Mouse (Mus musculus): ENCODE results near the gene Slco6d1.
A peak's percentile ranks its signal among the peaks of the same experiment; 100 is the strongest.
"Not testable (repeated sequence)": the region's sequence is repeated elsewhere in the genome, so short reads cannot be mapped to it uniquely, and the experiment has no call there.

Slco6d1 gene

DNA sequence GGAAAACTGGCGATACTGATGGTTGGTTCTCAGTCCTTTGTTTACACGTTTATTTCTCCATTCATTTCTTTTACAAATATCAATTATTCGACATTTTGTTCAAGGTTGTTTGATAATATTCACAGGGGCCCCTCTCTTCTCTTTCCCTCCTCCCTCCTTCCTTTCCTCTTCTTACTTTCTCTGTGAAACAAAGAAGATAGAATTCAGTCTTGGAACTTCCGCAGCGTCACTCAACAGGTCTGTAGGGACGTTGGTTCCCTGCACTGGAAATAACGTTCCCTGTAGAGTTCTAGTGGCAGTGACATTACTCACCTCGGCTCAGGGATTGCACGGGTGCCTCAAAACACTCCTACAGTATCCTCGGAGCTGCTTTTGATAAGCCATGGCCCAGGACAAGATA lies at the start of gene Slco6d1:
Gene Slco6d1, plus strand, starts transcription at position 301 of the 400 bp plus-strand sequence.
- no peak for DNase-seq (ENCODE audit: low read depth, low spot score)

DNA sequence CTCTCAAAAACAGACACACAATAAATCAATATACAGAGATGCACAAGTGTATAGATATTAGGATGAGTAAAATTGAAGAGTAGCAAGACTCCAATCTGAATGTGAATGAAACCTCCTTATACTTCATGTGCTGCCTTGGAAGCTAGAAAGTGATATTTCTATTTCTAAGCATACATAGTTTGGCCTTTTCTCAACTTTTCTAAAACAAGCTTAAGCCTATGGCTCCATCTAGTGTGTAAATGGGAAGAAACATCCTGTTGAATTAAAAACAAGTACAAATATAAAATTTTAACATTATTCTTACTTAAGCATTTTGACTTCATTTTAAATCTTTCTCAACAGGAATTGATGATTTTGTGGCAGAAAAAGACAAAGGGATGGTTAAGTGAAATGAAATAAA lies 28.9 kb upstream of the Slco6d1 start:
- DNase-seq (ENCODE audit: low read depth, low spot score) = peak; percentile 33

DNA sequence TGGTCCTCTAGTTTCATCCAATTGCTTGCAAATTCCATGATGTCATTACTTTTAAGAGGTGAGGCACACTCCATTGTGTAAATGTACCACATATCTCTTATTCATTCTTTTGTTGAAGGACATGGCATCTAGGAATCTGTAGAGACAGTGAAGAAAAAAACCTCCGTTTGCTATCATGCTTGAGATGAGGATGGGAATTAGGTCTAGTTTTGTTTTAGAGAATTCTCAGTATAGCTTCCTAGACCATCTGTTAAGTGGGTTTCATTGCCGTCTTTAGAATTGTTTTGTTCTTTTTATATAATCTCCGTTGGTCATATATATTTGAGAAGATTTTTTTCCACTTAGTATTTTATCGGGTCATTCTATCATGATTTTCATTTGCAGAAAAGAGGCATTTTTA lies 27.0 kb downstream of the Slco6d1 start:
- DNase-seq (ENCODE audit: low read depth, low spot score) = peak; percentile 32

DNA sequence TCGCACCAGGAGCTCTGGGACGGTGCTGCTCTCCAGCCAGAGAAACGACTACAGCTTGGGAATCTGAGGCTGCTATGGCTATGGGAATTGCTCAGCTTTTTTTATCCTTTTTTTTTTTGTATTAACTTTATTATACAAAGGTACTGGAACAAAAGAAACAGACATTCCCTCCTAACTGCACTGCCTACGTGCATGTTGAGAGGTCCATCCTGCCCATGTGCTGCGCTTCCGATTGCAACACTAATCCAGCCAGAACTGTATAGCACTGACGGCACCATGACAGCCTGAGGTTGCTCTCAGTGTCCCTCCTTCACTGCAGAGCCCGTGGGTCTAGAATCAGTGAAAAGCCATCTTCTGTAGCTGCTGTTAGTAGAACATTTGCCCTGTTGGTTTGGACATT lies 38.3 kb downstream of the Slco6d1 start:
- not testable (repeated sequence) for DNase-seq (ENCODE audit: low read depth, low spot score)

DNA sequence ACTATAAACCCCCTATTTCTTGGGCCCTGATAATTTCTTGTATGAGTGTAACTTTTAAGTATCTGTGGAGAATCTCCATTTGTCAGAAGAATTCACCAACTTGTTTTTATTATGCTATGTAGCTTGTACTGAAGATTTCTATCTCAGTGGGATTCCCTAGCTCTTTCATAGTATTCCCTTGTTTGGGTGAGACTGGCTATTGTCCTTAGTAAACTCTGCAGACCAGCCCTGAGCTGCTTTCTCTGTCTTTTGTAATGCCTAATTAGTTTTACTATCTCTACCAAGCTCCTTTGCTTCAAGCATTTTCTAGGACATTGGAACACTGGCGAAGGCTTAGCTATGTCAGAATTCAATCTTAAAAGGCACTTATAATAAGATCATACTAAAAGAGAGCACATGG lies 55.5 kb downstream of the Slco6d1 start:
- not testable (repeated sequence) for DNase-seq (ENCODE audit: low read depth, low spot score)

DNA sequence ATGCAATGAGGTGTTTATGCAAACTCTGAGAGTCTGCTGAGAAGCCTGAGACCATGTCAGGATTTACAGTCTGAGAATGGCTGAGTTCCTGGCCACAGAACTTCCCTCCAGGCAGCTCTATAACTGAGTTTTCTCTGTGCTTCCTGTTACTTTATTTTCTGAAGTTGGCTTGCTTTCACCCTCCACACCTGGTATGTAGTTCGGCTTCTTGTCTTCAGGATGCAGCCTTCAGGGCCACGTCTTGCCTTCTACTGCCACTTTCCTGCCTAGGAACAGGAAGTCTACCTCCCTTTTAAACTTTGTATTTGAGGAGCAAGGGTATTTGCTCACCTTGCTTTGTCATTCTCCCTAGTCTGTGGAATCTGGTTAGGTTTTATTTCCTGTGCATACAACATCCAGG lies 58.3 kb downstream of the Slco6d1 start:
- no peak for DNase-seq (ENCODE audit: low read depth, low spot score)

DNA sequence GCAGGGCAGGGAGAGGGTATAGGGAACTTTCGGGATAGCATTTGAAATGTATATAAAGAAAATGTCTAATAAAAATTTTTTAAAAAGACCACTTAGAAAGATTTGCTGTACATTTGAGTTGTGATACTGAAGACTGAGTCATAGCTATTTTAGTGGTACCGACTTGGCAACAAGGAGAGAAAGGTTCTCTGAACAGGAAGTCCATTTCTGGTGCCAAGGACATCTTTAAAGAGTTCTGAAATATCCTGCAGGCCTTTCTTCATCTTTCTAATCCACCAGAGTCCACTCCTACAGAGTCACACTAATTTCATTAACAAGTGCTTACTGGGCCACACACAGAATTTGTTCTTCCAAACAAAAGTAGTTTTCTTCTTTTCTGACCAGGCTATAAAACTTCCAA lies 85.1 kb downstream of the Slco6d1 start:
- DNase-seq (ENCODE audit: low read depth, low spot score) = peak; percentile 32

DNA sequence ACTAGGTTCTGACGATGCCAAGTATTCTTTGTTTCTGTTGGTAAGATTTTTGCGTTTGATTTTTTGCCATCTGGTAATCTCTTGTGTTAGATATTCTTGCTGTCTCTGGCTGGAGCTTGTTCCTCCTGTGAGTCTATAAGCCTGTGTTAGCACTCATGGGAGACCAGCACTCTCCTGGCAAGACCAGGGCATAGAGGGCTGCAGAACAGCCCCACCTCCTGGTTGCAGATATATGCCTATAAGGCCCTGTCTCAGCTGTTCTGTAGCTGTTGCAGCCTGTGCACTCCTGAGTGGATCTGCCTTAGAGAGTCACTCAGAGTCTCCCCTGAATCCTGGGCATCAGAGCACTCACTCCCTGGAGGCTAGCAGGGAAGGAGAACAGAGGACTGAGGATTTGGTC lies 102.1 kb downstream of the Slco6d1 start:
- no peak for DNase-seq (ENCODE audit: low read depth, low spot score)

DNA sequence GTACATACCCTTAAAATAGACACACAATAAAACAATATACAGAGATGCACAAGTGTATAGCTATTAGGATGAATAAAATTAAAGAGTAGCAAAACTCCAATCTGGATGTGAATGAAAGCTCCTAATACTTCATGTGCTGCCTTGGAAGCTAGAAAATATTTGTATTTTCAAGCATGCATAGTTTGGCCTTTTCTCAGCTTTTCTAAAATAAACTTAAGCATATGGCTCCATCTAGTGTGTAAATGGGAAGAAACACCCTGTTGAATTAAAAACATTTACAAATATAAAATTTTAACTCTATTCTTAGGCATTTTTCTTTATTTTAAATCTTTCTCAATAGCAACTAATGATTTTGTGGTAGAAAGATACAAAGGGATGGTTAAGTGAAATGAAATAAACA lies 102.6 kb downstream of the Slco6d1 start:
- DNase-seq (ENCODE audit: low read depth, low spot score) = no peak

DNA sequence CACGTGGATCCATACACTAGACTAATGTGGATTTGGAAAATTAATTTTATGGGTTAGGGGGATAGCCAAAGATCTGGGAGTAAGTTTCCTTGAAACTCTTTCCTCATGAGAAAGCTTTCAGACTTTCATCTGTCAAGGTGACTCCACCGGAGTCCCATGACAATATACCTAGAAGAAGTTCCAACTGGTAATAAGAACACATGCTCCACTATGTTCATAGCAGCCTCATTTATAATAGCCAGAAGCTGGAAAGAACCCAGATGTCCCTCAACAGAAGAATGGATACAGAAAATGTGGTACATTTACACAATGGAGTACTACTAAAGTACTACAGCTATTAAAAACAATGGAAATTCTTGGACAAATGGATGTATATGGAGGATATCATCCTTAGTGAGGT lies 107.4 kb downstream of the Slco6d1 start:
- DNase-seq (ENCODE audit: low read depth, low spot score) = not testable (repeated sequence)

DNA sequence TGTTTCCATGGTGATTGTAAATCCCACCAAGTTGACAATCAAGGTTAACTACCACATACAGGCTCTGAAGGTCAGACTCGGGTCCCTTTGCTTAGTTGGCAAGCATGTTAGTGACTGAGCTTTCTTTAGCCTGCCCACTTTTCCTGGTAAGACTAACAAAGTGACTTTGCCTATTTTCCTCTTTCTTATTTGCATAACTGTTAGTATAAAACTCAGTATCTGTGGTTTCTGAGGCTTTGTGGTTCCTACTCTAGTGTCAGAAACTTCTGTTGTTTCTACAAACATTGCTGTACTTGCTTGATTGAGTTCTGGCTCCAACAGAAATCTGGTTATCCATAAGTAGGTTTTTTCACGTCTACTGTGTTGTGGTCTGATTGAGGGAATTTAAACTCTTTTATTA lies 124.4 kb downstream of the Slco6d1 start:
- no peak for DNase-seq (ENCODE audit: low read depth, low spot score)

DNA sequence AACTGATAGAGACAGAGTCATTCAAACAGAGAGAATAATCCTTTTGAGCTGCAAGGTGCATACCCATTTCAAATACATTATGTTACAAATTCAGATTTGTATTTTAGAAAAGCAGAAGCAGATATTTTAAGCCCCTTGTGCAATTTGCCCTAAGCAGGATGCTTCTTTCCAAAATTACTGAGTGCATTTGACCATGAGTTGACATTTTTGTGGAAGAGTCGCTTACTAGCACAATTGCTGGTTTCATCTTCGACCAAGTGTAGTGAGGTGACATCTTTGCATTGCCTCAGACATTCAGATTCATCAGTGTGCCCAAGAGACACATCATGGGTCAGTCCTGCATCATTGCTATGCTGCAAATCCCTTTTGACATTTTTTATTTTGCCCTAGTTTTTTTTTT lies 133.5 kb downstream of the Slco6d1 start:
- no peak for DNase-seq (ENCODE audit: low read depth, low spot score)

DNA sequence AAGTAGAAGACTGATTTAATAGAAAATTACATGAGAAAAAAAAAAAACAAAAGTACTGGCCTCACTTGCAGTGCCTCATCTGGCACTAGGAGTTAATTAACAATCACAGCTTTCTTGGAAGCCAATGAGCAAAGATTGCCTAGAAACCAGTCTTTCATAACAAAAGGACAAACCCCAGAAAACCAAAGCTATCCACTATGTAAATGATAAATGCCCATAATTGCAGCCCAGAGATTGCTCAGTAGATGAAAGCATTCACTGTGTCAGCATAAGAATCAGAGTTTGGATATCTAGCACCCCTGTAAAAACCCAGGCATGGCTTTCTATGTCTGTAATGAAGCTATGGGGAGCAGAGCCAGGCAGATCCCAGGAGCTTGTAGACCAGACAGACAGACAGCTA lies 144.8 kb downstream of the Slco6d1 start:
- no peak for DNase-seq (ENCODE audit: low read depth, low spot score)
